Mouse (Mus musculus): ENCODE data around the gene Ddx28.
"Not testable (repeated sequence)": the region's sequence is repeated elsewhere in the genome, so short reads cannot be mapped to it uniquely, and the experiment has no call there.

Gene Ddx28

DNA sequence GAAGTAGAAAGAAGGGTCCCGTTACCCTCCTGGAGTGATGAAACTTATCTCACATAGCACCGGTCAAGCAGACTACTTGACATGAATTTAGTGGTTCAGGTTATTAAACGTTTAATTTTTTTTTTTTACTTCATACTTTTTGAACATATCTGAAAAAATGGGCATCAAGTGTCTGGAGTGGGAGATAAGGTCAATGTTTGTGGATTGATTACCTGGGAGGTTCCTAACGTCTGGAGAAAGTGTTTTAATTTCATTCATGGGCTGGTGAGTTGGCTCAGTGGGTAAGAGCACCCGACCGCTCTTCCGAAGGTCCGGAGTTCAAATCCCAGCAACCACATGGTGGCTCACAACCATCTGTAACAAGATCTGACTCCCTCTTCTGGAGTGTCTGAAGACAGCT is 521 bp upstream of the Ddx28 start:
- not testable (repeated sequence) for DNase-seq (ENCODE audit: low spot score)

- peak; percentile 87 for DNase-seq (ENCODE audit: low spot score)
Observed at GRCm38 (mm10) chr8:106010748-106011642, 687 bp downstream of the Ddx28 start.

DNA sequence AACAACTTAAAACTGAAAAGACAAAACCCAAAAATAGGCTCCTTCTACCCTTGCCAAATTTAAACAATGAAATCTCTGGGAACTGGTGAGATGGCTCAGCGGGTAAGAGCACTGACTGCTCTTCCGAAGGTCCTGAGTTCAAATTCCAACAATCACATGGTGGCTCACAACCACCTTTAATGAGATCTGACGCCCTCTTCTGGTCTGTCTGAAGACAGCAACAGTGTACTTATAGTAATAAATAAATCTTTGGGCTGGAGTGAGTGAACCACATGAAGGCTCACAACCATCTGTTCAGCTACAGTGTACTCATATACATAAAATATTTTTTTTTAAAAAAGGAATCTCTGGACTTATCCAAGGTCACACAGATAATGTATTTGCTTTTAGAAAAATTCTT is 3.8 kb downstream of the Ddx28 start:
- not testable (repeated sequence) for DNase-seq (ENCODE audit: low spot score)

DNA sequence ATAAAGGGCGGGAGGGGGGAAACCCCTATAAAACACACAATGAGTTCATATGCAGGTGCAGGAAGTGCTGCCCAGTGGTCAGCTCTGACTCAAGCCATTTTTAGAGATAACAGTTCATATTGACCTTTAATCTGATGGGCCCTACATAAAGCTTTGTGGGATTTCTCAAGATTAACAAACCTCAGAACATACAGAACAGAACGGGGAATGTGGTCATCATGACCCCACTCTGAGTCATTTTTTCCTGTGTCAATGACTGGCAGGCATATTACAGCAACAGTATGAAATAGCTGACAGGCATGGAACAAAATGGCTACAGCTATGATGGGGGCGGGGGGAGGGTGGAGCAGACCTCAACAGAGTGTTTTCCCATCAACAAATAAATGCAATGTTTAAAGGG is 4.5 kb downstream of the Ddx28 start:
- DNase-seq (ENCODE audit: low spot score): no peak

GRCm38 (mm10) chr8:106006413-106006812 is 5.3 kb downstream of the Ddx28 start:
- no peak for DNase-seq (ENCODE audit: low spot score)

GRCm38 (mm10) chr8:106005875-106006274 is 5.8 kb downstream of the Ddx28 start, which contains the start of gene Dpep2nb:
Gene Dpep2nb, minus strand, starts transcription at chr8:106005975.
- DNase-seq (ENCODE audit: low spot score): no peak

- no peak for DNase-seq (ENCODE audit: low spot score)
Observed at GRCm38 (mm10) chr8:106004538-106005207, 7.0 kb downstream of the Ddx28 start.

- DNase-seq (ENCODE audit: low spot score): no peak
Observed at GRCm38 (mm10) chr8:106001908-106002307, 9.8 kb downstream of the Ddx28 start.

DNA sequence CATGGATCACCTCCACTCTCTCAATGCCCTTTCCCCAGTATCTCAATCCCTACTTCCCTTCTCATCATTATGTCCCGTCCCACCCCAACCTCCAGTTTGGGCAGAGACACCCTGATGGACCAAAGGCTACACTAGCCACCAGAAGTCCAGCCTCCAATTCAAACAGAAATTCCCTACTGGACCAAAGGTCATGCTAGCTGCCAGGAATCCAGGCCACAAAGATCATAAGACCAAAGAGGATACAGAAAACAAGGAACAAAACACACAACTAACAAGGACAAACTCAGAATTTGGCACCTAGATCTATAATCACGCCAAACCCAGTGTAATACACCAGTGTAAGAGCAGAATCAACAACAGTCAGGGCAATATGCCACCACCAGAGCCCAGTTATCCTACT is 12.7 kb downstream of the Ddx28 start:
- DNase-seq (ENCODE audit: low spot score): no peak

- no peak for DNase-seq (ENCODE audit: low spot score)
Observed at GRCm38 (mm10) chr8:105996359-105996758, 15.3 kb downstream of the Ddx28 start.

DNA sequence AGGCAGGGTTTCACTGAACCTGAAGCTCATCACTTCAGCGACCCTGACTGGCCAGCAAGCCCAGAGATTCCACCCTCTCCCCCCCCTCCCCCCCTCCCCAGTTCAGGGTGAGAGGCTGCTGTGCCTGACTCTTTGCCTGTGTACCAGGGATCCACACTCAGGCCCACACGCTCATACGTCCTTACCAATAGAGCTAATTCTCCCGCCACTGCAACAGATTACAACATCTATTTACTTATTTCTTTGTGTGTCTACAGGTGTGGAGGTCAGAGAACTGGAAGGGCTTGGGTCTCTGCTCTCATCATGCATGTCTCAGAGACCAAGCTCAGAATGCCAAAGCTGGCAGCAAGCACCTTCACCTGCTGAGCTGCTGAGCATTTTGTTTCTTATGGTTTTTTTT is 18.5 kb downstream of the Ddx28 start:
- no peak for DNase-seq (ENCODE audit: low spot score)

DNA sequence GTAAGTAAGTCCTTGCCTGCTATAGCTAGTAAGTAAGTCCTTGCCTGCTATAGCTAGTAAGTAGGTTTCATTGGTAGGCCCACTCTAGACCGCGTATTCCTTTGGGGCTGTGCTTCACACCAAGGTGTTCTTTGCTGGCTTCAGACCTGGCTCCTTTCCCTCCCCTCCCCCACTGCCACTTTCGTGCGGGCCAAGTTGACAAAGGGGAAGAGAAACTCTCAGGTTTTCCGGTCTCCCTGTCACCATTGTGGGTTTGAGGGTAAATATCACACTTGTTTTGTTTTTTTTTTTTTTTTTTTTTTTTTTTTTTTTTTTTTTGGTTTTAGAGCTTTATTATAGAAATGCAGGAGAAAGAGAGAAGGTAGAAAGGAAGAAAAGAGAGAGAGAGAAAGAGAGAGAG is 19.2 kb downstream of the Ddx28 start:
- no peak for DNase-seq (ENCODE audit: low spot score)

GRCm38 (mm10) chr8:105991546-105991945 is 20.1 kb downstream of the Ddx28 start:
- no peak for DNase-seq (ENCODE audit: low spot score)

DNA sequence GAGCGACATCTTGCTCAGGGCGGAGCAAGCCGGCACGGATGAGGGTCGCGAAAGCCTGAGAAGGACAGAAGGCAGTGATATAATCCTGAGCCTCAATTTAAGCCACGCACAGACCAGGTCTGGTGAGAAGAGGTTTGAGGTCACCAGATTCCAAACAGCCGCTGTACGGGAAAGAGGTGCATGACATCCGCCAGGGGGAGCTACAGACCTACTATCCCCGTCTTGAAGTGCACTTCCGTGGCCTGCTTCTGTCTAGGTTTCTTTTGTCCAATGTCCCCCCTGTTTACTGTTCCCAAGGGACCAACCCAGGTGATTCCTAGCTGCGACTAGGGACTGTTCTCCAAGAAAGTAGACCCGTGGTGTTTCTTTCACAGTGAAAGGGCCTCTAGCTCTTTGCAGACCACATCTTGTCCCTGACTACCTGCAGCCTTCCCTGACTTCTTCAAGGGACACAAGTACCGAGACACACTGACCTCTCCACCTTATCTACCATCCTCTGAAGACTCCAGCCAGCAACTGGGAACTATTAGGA is 20.8 kb downstream of the Ddx28 start, which contains the start of gene Dus2:
Gene Dus2 (plus strand): TSS at position 482 of the 532 bp plus-strand sequence.
- DNase-seq (ENCODE audit: low spot score): peak; percentile 59

- no peak for DNase-seq (ENCODE audit: low spot score)
Observed at GRCm38 (mm10) chr8:105988546-105988945, 23.1 kb downstream of the Ddx28 start.

DNA sequence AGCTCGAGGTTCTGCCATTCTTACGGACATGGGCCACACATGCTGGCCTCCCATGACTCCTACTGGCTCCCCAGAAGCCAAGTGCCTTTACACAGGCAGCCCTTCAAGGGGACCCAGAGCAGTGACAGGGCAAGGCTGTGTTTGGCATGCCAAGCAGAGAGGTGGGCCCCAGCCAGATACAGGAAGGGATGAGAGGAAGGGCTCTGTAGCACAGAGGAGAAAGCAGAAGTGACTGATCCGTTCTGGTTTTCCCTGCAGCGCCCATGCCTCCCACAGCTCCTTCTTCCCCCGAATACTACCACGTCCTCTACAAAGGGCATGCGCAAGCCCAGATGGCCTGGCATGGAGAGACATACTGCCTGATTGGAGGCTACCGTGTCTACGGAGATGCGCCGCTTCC is 28.3 kb downstream of the Ddx28 start:
- DNase-seq (ENCODE audit: low spot score): not testable (repeated sequence)

DNA sequence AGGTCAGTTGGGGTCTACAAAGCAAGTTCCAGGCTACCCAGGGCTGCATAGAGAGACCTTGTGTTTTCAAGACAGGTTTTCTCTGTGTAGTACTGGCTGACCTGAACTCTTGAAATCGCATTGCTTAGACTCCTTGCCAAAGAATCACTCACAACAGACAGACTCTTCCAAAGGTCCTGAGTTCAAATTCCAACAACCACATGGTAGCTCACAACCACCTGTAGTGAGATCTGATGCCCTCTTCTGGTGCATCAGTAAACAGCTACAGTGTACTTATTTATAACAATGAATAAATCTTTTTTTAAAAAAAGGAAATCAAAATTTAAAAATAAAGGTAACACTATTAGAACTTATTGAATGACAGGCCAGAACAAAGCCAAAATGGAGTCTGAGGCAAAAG is 30.5 kb downstream of the Ddx28 start:
- no peak for DNase-seq (ENCODE audit: low spot score)

- no peak for DNase-seq (ENCODE audit: low spot score)
Observed at GRCm38 (mm10) chr8:105979325-105979724, 32.4 kb downstream of the Ddx28 start, which contains the start of gene Dpep3. Gene Dpep3, minus strand, starts transcription at chr8:105979429.

DNA sequence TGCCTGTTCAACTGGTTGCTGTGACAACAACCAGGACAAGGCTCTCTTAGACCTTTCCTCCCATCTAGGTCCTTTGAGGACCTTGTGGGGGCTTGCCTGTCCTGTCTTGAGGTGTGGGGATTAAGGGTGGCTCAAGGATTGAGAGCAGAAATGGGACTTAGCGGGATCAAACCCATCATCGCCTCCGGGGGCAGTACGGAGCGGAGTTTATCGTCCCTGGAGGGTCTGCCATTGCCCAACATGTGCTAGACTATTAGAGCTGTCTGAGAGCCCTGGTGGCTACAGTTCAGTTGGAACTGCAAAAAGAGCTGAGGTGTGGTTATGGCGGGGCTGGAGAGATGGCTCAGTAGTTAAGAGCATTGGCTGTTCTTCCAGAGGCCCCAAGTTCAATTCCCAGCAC is 36.3 kb downstream of the Ddx28 start:
- no peak for DNase-seq (ENCODE audit: low spot score)

- no peak for DNase-seq (ENCODE audit: low spot score)
Observed at GRCm38 (mm10) chr8:105971019-105971720, 40.5 kb downstream of the Ddx28 start.

- no peak for DNase-seq (ENCODE audit: low spot score)
Observed at GRCm38 (mm10) chr8:105969367-105969766, 42.3 kb downstream of the Ddx28 start.

GRCm38 (mm10) chr8:105966692-105967311 is 44.9 kb downstream of the Ddx28 start:
- no peak for DNase-seq (ENCODE audit: low spot score)
